Mouse (Mus musculus): ENCODE data around the gene Zbtb12.

- TF ChIP-seq CTCF (IDR thresholded peaks at IDR 0.05; ENCODE audit: extremely low read depth, insufficient read depth, low read length) (no peak), POLR2A (IDR thresholded peaks at IDR 0.05; ENCODE audit: extremely low read depth, insufficient read depth, low read length) (peak; percentile 34; the same call in 1 of the 2 replicates)
Observed at GRCm38 (mm10) chr17:34898160-34898586, 18.9 kb downstream of the Zbtb12 start, which contains the start of the genes C2 and Ehmt2.
